16 mouse cellular contexts compared by ENCODE assay signal in genomic region chr6:78165615-78166014, GRCm38 (mm10).
A peak's percentile ranks its signal among the peaks of the same experiment; 100 is the strongest.
DNase-seq lines count a peak whose midpoint lies in the region; ATAC-seq lines count a peak whose summit lies in the region.
"Had no signal": no experiment of that assay in that cellular context is flagged by ENCODE, and none has a peak within 500 bp of the region (broad histone marks: within the 10 kb centered on the region; RNA-seq: fewer than 3 reads in every experiment).

No protein-coding gene starts in this region.

- H3K4me3 ChIP-seq in midbrain, embryonic 10.5 days = no peak overlapping the region
- H3K4me3 ChIP-seq in midbrain, embryonic 16.5 days (ENCODE audit: low read depth, low read length) = no peak overlapping the region
- no peak overlapping the region for H3K4me3 ChIP-seq in embryonic facial prominence, embryonic 10.5 days
- H3K4me3 ChIP-seq in hindbrain, embryonic 13.5 days = no peak overlapping the region
- H3K4me3 ChIP-seq in heart, embryonic 10.5 days = no peak overlapping the region
- H3K4me3 ChIP-seq: embryonic facial prominence, embryonic 13.5 days; layer of hippocampus, adult 2 months had no signal

- peaks cover 15% of the 10 kb centered on the region for H3K4me1 ChIP-seq in midbrain, embryonic 10.5 days
- H3K4me1 ChIP-seq in midbrain, embryonic 16.5 days (ENCODE audit: control insufficient read depth, insufficient read depth, low read length) = no peaks in the 10 kb centered on the region
- peaks cover 5% of the 10 kb centered on the region; the same call in 1 of the 2 replicates for H3K4me1 ChIP-seq in embryonic facial prominence, embryonic 10.5 days
- H3K4me1 ChIP-seq in hindbrain, embryonic 13.5 days (replicated peaks) = peaks cover 9% of the 10 kb centered on the region
- no peaks in the 10 kb centered on the region for H3K4me1 ChIP-seq in heart, embryonic 10.5 days
- H3K4me1 ChIP-seq: embryonic facial prominence, embryonic 13.5 days had no signal

- WGBS in midbrain, embryonic 10.5 days = 9% methylated on average over 4 of the region's 4 CpGs
- 2% methylated on average over 4 of the region's 4 CpGs for WGBS in midbrain, embryonic 16.5 days
- whole genome bisulfite sequencing in embryonic facial prominence, embryonic 10.5 days = 15% methylated on average over 4 of the region's 4 CpGs
- WGBS in hindbrain, embryonic 13.5 days = 3% methylated on average over 4 of the region's 4 CpGs
- 35% methylated on average over 4 of the region's 4 CpGs for WGBS in heart, embryonic 10.5 days

- no peak for ATAC-seq in midbrain, embryonic 16.5 days
- ATAC-seq in hindbrain, embryonic 13.5 days (ENCODE audit: low FRiP score) = peak; percentile 43; the same call in 1 of the 2 replicates
- ATAC-seq: intestine, embryonic 16.5 days had no signal

- no peak overlapping the region for H3K4me2 ChIP-seq in midbrain, embryonic 16.5 days (ENCODE audit: low read length)
- H3K4me2 ChIP-seq in hindbrain, embryonic 13.5 days = no peak overlapping the region
- H3K4me2 ChIP-seq: embryonic facial prominence, embryonic 13.5 days; heart, embryonic 11.5 days had no signal

- no peaks in the 10 kb centered on the region for H3K9me3 ChIP-seq in midbrain, embryonic 10.5 days (replicated peaks)
- no peaks in the 10 kb centered on the region for H3K9me3 ChIP-seq in midbrain, embryonic 16.5 days (replicated peaks; ENCODE audit: control insufficient read depth, low read length, poor library complexity, severe bottlenecking)
- H3K9me3 ChIP-seq in embryonic facial prominence, embryonic 10.5 days = no peaks in the 10 kb centered on the region
- no peaks in the 10 kb centered on the region for H3K9me3 ChIP-seq in hindbrain, embryonic 13.5 days
- no peaks in the 10 kb centered on the region for H3K9me3 ChIP-seq in heart, embryonic 10.5 days
- H3K9me3 ChIP-seq: embryonic facial prominence, embryonic 13.5 days had no signal

- no peaks in the 10 kb centered on the region for H3K36me3 ChIP-seq in midbrain, embryonic 10.5 days
- no peaks in the 10 kb centered on the region for H3K36me3 ChIP-seq in midbrain, embryonic 16.5 days (ENCODE audit: control insufficient read depth, insufficient read depth, low read length)
- no peaks in the 10 kb centered on the region for H3K36me3 ChIP-seq in embryonic facial prominence, embryonic 10.5 days (replicated peaks)
- no peaks in the 10 kb centered on the region for H3K36me3 ChIP-seq in hindbrain, embryonic 13.5 days
- no peaks in the 10 kb centered on the region for H3K36me3 ChIP-seq in heart, embryonic 10.5 days
- H3K36me3 ChIP-seq: embryonic facial prominence, embryonic 13.5 days had no signal

- no peak overlapping the region for H3K9ac ChIP-seq in midbrain, embryonic 16.5 days (ENCODE audit: low read depth, low read length)
- no peak overlapping the region for H3K9ac ChIP-seq in hindbrain, embryonic 13.5 days
- H3K9ac ChIP-seq: embryonic facial prominence, embryonic 13.5 days had no signal

- H3K27me3 ChIP-seq in midbrain, embryonic 10.5 days (ENCODE audit: low read depth, poor library complexity, severe bottlenecking) = no peaks in the 10 kb centered on the region
- no peaks in the 10 kb centered on the region for H3K27me3 ChIP-seq in midbrain, embryonic 16.5 days (ENCODE audit: control insufficient read depth, insufficient read depth, low read depth, low read length)
- H3K27me3 ChIP-seq in embryonic facial prominence, embryonic 10.5 days (replicated peaks; ENCODE audit: low read depth, poor library complexity, severe bottlenecking) = no peaks in the 10 kb centered on the region
- H3K27me3 ChIP-seq in hindbrain, embryonic 13.5 days = 0 out of 2 replicates have a peak, but pooled peaks cover 11% of the 10 kb centered on the region
- no peaks in the 10 kb centered on the region for H3K27me3 ChIP-seq in heart, embryonic 10.5 days (ENCODE audit: insufficient read depth, poor library complexity, severe bottlenecking)
- H3K27me3 ChIP-seq: embryonic facial prominence, embryonic 13.5 days had no signal

- peak; percentile 69 for DNase-seq in midbrain, embryonic 10.5 days (ENCODE audit: low spot score)
- peak; percentile 12 for DNase-seq in embryonic facial prominence, embryonic 10.5 days (ENCODE audit: low spot score)
- peak; percentile 43 for DNase-seq in retina, embryonic 14.5 days (ENCODE audit: low spot score)
- DNase-seq in heart, embryonic 10.5 days (ENCODE audit: low spot score) = no peak
- no peak for DNase-seq in adrenal gland, adult (ENCODE audit: inconsistent age in 2 of 2, low spot score in 1 of 2)
- DNase-seq in T-cell, adult 2 months (ENCODE audit: low spot score) = no peak
- DNase-seq: adrenal gland, adult 8-10 months; gastrocnemius, postnatal 10 days; right cerebral cortex, postnatal 4 days had no signal

- 0 out of 2 replicates have a peak overlapping the region, but pooled peaks have one; percentile 57 for H3K27ac ChIP-seq in midbrain, embryonic 10.5 days (replicated peaks)
- no peak overlapping the region for H3K27ac ChIP-seq in midbrain, embryonic 16.5 days (ENCODE audit: low read length)
- no peak overlapping the region for H3K27ac ChIP-seq in embryonic facial prominence, embryonic 10.5 days (replicated peaks)
- H3K27ac ChIP-seq in hindbrain, embryonic 13.5 days = no peak overlapping the region; the same call in 1 of the 2 replicates
- no peak overlapping the region for H3K27ac ChIP-seq in heart, embryonic 10.5 days
- H3K27ac ChIP-seq: embryonic facial prominence, embryonic 13.5 days; kidney, postnatal 0 days; layer of hippocampus, adult 2 months had no signal

Comparison
In these comparisons a context has a peak if more than half of its experiments do, and no peak if none do; other contexts are left out.
1. DNase-seq: peak in midbrain, embryonic 10.5 days (single experiment), embryonic facial prominence, embryonic 10.5 days (single experiment) and retina, embryonic 14.5 days (single experiment); none in heart, embryonic 10.5 days (single experiment), adrenal gland, adult (0 of 2) and T-cell, adult 2 months (single experiment).